Mouse (Mus musculus) brain, adult 2 months (tissue): ENCODE data around the gene Hyou1.
"Not testable (repeated sequence)": the region's sequence is repeated elsewhere in the genome, so short reads cannot be mapped to it uniquely, and the experiment has no call there.

Experiments
- DNase-seq: peaks from one replicate; pipeline ENCODE4 v3.0.0; 2011; ENCODE audit warnings: low read depth, low spot score

The Hyou1 gene

GRCm38 (mm10) chr9:44379054-44379834, at the start of gene Hyou1:
Gene Hyou1 (plus strand): TSS chr9:44379490.
- peak; percentile 99 for DNase-seq

- DNase-seq, result no peak
Measured at GRCm38 (mm10) chr9:44330736-44331135, 48.6 kb upstream of the Hyou1 start.

GRCm38 (mm10) chr9:44332918-44333638, 46.2 kb upstream of the Hyou1 start:
- no peak for DNase-seq

GRCm38 (mm10) chr9:44334396-44335330, 44.6 kb upstream of the Hyou1 start, which contains the start of gene H2afx:
Gene H2afx (plus strand): TSS chr9:44334694.
- peak; percentile 100 for DNase-seq

GRCm38 (mm10) chr9:44335331-44336092, 43.8 kb upstream of the Hyou1 start:
- DNase-seq, result peak; percentile 23

- peak; percentile 34 for DNase-seq
Measured at GRCm38 (mm10) chr9:44336093-44336406, 43.2 kb upstream of the Hyou1 start.

- not testable (repeated sequence) for DNase-seq
Measured at GRCm38 (mm10) chr9:44336513-44336912, 42.8 kb upstream of the Hyou1 start.

- DNase-seq, result no peak
Measured at GRCm38 (mm10) chr9:44336964-44337363, 42.3 kb upstream of the Hyou1 start.

- no peak for DNase-seq
Measured at GRCm38 (mm10) chr9:44337436-44338169, 41.7 kb upstream of the Hyou1 start.

GRCm38 (mm10) chr9:44338574-44338973, 40.7 kb upstream of the Hyou1 start:
- DNase-seq, result no peak

GRCm38 (mm10) chr9:44341487-44341886, 37.8 kb upstream of the Hyou1 start:
- no peak for DNase-seq

- DNase-seq, result no peak
Measured at GRCm38 (mm10) chr9:44342173-44342572, 37.1 kb upstream of the Hyou1 start.

- no peak for DNase-seq
Measured at GRCm38 (mm10) chr9:44342605-44343004, 36.7 kb upstream of the Hyou1 start.

GRCm38 (mm10) chr9:44343290-44343689, 36.0 kb upstream of the Hyou1 start:
- peak; percentile 24 for DNase-seq

- peak; percentile 97 for DNase-seq
Measured at GRCm38 (mm10) chr9:44343781-44344421, 35.4 kb upstream of the Hyou1 start, which contains the start of gene Hmbs. Gene Hmbs (minus strand): TSS chr9:44344228.

GRCm38 (mm10) chr9:44345570-44346433, 33.5 kb upstream of the Hyou1 start:
- peak; percentile 47 for DNase-seq

GRCm38 (mm10) chr9:44347166-44347565, 32.1 kb upstream of the Hyou1 start:
- no peak for DNase-seq

- no peak for DNase-seq
Measured at GRCm38 (mm10) chr9:44347621-44348020, 31.7 kb upstream of the Hyou1 start.

- no peak for DNase-seq
Measured at GRCm38 (mm10) chr9:44348546-44348945, 30.7 kb upstream of the Hyou1 start.
